27 mouse cellular contexts compared by ENCODE assay signal in genomic region chr8:112498881-112499399, GRCm38 (mm10).
"Had no signal": no experiment of that assay in that cellular context is flagged by ENCODE, and none has a peak within 500 bp of the region (broad histone marks: within the 10 kb centered on the region; RNA-seq: fewer than 3 reads in every experiment).

No protein-coding gene starts in this region.

- H3K4me2 ChIP-seq: heart, embryonic 11.5 days; heart, embryonic 13.5 days; heart, embryonic 15.5 days; hindbrain, embryonic 13.5 days; hindbrain, embryonic 15.5 days; kidney, embryonic 15.5 days; limb, embryonic 13.5 days; limb, embryonic 15.5 days; liver, embryonic 12.5 days had no signal

- H3K9ac ChIP-seq: heart, embryonic 13.5 days; heart, embryonic 15.5 days; hindbrain, embryonic 13.5 days; hindbrain, embryonic 15.5 days; kidney, embryonic 15.5 days; limb, embryonic 13.5 days; limb, embryonic 15.5 days; liver, embryonic 12.5 days; liver, embryonic 14.5 days had no signal

- H3K27me3 ChIP-seq: heart, embryonic 13.5 days; heart, embryonic 15.5 days; hindbrain, embryonic 13.5 days; hindbrain, embryonic 15.5 days; kidney, embryonic 15.5 days; limb, embryonic 13.5 days; limb, embryonic 15.5 days; liver, embryonic 12.5 days had no signal

- DNase-seq: gastrocnemius, postnatal 14 days; gastrocnemius, postnatal 36 days; heart, adult 11 months; heart, adult 2 months; heart, postnatal 14 days; heart, postnatal 36 days; kidney, adult 11 months; kidney, adult 2 months; kidney, adult 9 months; kidney, postnatal 14 days; kidney, postnatal 36 days; layer of hippocampus, adult 9-11 months; left cerebral cortex, postnatal 4 days had no signal

- H3K9me3 ChIP-seq: heart, embryonic 15.5 days; hindbrain, embryonic 13.5 days; hindbrain, embryonic 15.5 days; kidney, embryonic 15.5 days; limb, embryonic 13.5 days; limb, embryonic 15.5 days had no signal

- H3K4me1 ChIP-seq: heart, embryonic 13.5 days; heart, embryonic 15.5 days; hindbrain, embryonic 15.5 days; kidney, embryonic 15.5 days; limb, embryonic 13.5 days; limb, embryonic 15.5 days; liver, embryonic 12.5 days had no signal

- H3K4me3 ChIP-seq: heart, adult 2 months; heart, embryonic 13.5 days; heart, embryonic 15.5 days; hindbrain, embryonic 13.5 days; hindbrain, embryonic 15.5 days; kidney, embryonic 15.5 days; left cerebral cortex, adult 2 months; limb, embryonic 13.5 days; limb, embryonic 15.5 days; liver, embryonic 12.5 days had no signal

- H3K27ac ChIP-seq: heart, adult 2 months; heart, embryonic 13.5 days; heart, embryonic 15.5 days; hindbrain, embryonic 13.5 days; hindbrain, embryonic 15.5 days; hindbrain, postnatal 0 days; kidney, embryonic 15.5 days; kidney, postnatal 0 days; left cerebral cortex, adult 2 months; limb, embryonic 13.5 days; limb, embryonic 15.5 days; liver, embryonic 12.5 days; liver, embryonic 14.5 days had no signal

- ATAC-seq: hindbrain, postnatal 0 days; intestine, embryonic 16.5 days; liver, embryonic 12.5 days had no signal

- H3K36me3 ChIP-seq: heart, embryonic 13.5 days; heart, embryonic 15.5 days; hindbrain, embryonic 13.5 days; hindbrain, embryonic 15.5 days; kidney, embryonic 15.5 days; limb, embryonic 13.5 days; limb, embryonic 15.5 days; liver, embryonic 12.5 days had no signal
